Mouse (Mus musculus) CD4-positive, CD25-positive, alpha-beta regulatory T cell, adult 2 months (primary cell): ENCODE results near the gene Zfhx3.

ENCODE experiments used
- DNase-seq: peaks from one replicate; pipeline ENCODE4 v3.0.0-alpha.2; 2012; ENCODE audit warnings: low read depth, low spot score

The Zfhx3 gene

DNA sequence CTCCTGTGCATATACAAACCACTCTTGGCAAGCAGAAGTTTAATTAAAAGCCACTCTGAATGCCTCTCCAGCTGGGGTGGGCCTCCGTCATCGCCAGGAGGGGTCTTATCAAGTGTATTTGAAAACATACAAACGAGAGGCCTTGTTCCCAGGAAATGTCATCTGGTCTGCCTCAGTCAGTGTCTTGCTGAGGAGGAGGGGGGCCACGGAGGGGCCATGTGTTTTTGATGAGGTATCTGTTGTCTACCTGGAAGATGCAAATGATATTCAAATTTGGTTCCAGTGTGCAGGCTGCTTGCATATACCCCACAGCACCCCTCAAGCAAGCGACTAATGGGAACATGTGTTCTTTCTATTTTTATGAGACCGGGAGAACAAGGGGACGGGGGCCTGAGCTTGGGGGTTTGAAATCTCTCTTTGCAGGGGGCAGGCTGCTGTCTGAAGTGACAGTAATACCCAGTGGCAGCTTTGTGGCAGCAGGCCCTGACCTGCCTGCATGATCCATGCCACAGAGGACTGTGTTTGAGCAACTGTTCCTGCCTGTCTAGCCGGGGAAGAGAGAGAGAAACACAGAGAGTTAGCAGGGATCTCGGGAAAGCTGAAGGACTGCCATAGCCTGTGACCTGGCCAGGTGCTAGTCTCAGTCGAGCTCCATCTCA, 412.8 kb downstream of the Zfhx3 start:
- DNase-seq: no peak

- DNase-seq: no peak
Measured at GRCm38 (mm10) chr8:108361402-108361801, 419.0 kb downstream of the Zfhx3 start.

GRCm38 (mm10) chr8:108362421-108362820, 420.0 kb downstream of the Zfhx3 start:
- DNase-seq: no peak

DNA sequence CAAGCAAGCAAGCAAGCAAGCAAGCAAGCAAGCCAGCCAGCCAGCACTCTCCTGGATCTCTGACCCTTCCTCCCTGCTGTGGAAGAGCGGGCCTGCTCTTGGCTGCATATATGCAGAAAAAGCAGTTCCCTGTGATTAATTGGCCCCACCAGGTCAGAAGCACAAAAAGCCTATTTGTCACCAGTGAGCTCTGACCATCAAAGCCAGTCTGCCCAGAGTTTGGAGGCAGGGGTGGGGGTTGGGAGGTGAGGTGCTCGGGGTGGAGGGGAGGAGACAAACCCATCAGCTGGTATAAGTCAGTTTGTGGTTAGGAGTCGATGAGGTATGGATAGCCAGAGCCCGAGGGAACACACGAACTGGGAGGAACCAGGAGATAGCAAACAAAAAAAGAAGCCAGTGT, 421.0 kb downstream of the Zfhx3 start:
- no peak for DNase-seq

DNA sequence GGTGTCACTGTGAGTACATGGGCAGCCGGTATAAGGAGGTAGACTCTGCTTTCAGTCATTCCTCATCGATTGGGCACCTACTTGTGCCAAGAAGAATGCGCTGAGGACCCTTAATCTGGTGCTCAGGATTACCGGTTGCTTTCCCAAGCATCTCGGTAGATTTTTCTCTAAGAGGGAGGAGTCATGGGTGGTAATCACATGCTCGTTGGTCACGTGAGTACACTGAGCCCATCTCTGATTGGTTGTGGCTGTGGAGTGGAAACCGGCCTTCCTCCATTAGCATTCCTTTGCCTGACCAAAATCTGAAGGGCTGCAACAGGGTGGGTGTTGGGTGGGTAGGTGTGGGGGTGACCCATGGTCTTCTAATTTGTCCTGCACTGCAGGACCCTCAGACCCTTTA, 421.4 kb downstream of the Zfhx3 start:
- no peak for DNase-seq

GRCm38 (mm10) chr8:108369081-108369480, 426.6 kb downstream of the Zfhx3 start:
- no peak for DNase-seq

- no peak for DNase-seq
Measured at GRCm38 (mm10) chr8:108370731-108371130, 428.3 kb downstream of the Zfhx3 start.

DNA sequence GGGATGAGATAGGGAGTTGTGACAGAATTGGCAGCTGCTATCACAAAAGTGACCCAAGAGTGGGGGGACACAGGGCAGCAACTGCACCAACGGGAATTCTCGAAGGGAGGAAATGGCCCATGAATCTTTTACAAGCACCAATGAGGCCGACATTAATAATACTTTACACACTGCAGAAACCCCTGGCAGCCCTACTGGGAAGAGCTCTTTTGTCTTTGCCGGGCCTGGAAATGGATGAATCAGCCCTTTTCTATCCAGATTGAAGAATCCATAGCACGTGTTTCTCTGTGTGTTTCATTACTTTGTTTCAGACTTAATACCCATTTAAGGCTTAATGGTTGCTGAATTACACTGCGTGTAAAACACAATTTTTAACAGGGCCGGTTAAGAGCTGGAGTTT, 430.6 kb downstream of the Zfhx3 start:
- DNase-seq: no peak

DNA sequence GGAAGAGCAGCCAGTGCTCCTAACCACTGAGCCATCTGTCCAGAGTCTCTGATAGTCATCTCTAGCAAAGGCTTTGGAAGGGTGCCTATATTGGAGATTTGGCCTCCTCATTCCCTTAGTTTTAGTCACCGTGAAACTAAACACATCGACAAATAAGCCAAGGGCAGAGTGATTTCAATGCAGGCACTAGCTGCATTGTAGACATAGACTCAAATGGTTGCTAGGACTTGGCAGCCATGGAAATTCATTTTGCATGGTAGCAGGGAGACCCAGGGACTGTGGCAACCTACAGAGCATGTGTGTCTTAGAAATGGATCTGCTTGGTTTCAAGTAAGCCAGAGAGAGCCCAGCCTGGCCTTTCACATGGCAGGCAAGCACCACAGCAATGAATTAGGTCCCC, 435.6 kb downstream of the Zfhx3 start:
- no peak for DNase-seq

- no peak for DNase-seq
Measured at GRCm38 (mm10) chr8:108383121-108383520, 440.7 kb downstream of the Zfhx3 start.

DNA sequence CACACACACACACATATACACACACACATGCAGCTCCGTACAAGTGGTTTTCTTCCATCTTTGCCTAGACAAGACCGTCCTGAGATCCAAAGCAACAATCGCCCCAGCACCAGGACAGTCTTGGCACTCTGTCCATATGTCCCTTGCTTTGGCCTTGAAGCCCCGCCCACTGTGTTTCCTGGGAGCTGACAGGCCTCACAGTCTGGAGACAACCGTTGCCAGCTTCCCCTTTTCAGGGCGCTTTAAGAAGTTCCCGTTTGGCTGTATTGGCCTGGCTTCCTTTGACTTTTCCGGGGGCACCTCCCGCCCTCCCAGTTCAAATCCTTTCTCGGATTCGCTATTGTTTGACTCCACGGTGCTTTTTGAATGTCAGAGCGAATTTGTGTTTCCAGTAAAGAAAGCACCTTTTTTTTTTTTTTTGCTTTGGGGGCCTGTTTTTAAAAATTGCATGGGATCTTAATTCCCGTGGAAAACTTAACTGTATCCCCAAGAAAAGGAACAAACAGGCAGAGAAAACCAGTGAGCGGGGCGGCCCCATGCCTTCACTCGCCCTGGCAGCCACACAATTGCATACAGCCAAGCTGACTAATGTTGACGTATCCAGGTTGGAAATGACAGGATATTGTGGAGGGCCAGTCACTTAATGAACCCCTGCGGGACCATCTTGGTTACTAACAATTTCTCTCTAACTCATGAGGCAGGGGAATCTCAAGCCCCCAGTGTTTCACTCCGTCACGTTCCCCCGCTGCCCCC, 444.9 kb downstream of the Zfhx3 start:
- no peak for DNase-seq

- DNase-seq: no peak
Measured at GRCm38 (mm10) chr8:108387913-108388274, 445.4 kb downstream of the Zfhx3 start.

DNA sequence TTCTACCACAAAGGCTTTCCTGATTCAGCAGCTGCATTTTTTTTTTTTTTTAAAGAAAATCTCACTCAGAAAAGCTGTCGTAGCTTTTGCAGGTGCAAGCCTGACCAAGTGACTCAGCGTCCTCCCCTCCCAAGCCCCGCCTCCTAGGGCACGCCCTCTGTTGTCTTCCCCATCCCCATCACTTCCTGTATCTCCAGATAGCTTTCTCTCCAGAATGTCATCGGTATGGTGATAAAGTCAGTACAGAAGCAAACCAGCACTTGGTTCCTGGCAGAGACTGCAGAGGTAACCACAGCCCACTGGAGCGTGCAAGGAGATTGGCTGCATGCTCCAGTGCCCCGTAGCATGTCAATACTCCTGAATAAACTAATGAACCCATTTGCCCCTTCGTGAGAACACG, 450.5 kb downstream of the Zfhx3 start:
- DNase-seq: peak; percentile 73

DNA sequence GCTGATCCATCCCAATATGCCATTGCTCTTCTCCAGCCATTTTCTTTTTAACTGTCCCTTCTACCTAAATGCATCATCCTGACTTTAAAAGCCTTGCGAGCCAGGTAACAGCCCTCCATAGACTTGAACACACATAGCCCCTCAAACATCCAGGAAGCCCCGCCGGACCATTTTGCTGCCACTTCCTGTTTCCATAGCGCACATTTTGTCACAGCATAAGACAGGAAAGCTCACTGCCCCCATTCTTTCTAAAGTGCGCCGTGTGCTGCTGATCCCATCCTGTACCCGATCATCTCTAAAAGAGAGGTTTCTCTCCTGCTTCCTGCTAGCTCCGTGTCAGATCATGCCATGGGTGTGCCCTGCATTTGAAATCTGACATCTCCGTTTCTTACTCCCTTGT, 459.7 kb downstream of the Zfhx3 start:
- peak; percentile 35 for DNase-seq

- DNase-seq: no peak
Measured at GRCm38 (mm10) chr8:108406716-108407494, 464.5 kb downstream of the Zfhx3 start.

GRCm38 (mm10) chr8:108419162-108419844, 476.9 kb downstream of the Zfhx3 start:
- no peak for DNase-seq

GRCm38 (mm10) chr8:108422521-108422920, 480.1 kb downstream of the Zfhx3 start:
- no peak for DNase-seq

- DNase-seq: no peak
Measured at GRCm38 (mm10) chr8:108424337-108424736, 481.9 kb downstream of the Zfhx3 start.

DNA sequence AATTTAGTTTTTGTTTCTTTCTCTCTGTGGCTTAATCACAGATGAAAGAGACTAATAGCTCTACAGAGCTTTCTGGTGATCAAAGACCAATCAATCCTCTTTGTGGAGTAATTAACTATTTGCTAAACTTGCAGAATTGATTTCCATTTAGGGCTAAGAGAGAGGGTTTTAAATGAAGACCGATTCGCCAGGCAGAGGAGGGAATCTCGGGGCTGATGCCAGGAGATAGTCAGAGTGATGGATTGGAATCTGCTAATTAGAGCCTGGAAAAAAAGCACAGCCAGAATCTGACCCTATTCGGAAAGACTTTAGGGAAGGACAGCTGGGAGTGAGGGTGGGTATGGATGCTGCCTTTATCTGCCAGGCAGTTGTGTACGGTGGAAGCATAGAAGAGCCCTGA, 490.9 kb downstream of the Zfhx3 start:
- no peak for DNase-seq

- DNase-seq: no peak
Measured at GRCm38 (mm10) chr8:108434510-108434909, 492.1 kb downstream of the Zfhx3 start.

DNA sequence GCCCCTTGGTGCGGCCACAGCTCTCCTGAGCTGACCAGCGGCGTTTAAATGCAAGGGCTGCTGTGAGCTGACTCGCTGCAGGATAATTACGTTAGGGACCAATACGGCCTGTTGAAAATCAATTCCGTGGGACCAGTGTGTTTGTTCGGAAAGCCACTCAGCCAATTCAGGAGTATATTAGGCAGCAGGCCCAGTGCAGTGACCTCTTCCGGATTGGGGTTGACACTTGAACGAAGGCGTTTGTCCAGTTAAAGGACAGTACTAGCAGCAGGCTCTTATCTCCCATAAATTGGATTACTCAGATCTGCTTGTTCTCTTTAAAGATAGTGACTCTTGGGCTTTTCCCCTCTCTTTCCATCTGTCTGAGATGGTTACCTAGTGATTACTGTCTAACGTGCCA, 493.9 kb downstream of the Zfhx3 start:
- no peak for DNase-seq

GRCm38 (mm10) chr8:108437316-108437830, 494.9 kb downstream of the Zfhx3 start:
- DNase-seq: no peak
